Mouse (Mus musculus): ENCODE data around the gene Cmtr1. TPM values are rescaled to one million over a fixed set of nuclear protein-coding genes. Genes with fewer than 3 reads are reported as not detected.

The Cmtr1 gene
- total and polyA plus RNA-seq, 3 experiments = 88.8 to 135 (median 105) TPM

- peak within 1 kb of the TSS; percentile 88 for H3K4me2 ChIP-seq (ENCODE audit: insufficient read depth, low read depth, poor library complexity, severe bottlenecking)
- peak within 1 kb of the TSS; percentile 78 for H3K9ac ChIP-seq (ENCODE audit: insufficient read depth, low read depth)
- in situ Hi-C loops (cut with MboI; ENCODE audit: low pct_ligation_motif_present, low pct_unique_long_range_greater_than_20kb, low sequenced_read_pairs) (loop anchor here (25.0 kb wide), 1 partner anchor 248 kb away; no protein-coding TSS in a partner anchor), dilution Hi-C loops (cut with MboI; ENCODE audit: extremely low pct_ligation_motif_present, extremely low pct_unique_long_range_greater_than_20kb, low sequenced_read_pairs) (no loop called here)
- DNase-seq (ENCODE audit: extremely low read depth) = peak; percentile 93
- peak within 1 kb of the TSS; percentile 81 to 94 (median 85) for H3K4me3 ChIP-seq (replicated peaks in 1 of 3; ENCODE audit: low read depth in 2 of 3, low read length in 2 of 3, poor library complexity in 1 of 3)
- peaks cover 6 to 27% of the 10 kb centered on the region in 2 experiments for H3K36me3 ChIP-seq (replicated peaks in 1 of 2; ENCODE audit: control insufficient read depth in 1 of 2, insufficient read depth in 1 of 2, low read length in 1 of 2)
- H3K27me3 ChIP-seq (replicated peaks) = no peaks in the 10 kb centered on the region
- H3K4me1 ChIP-seq (ENCODE audit: control insufficient read depth in 1 of 2, insufficient read depth in 2 of 2) = peaks cover 5 to 26% of the 10 kb centered on the region in 2 experiments
- H3K79me2 ChIP-seq (replicated peaks; ENCODE audit: control insufficient read depth, extremely low read depth, insufficient read depth, poor library complexity, severe bottlenecking) = peaks cover 29% of the 10 kb centered on the region
- TF ChIP-seq IRF4 (IDR thresholded peaks at IDR 0.05; ENCODE audit: low read depth, low read length) (0 out of 2 replicates have a peak, but pooled peaks have one; percentile 24), NELFE (IDR thresholded peaks at IDR 0.05; ENCODE audit: low read depth, low read length) (peak; percentile 94), SMC3 (IDR thresholded peaks at IDR 0.05; ENCODE audit: low read depth, low read length) (no peak), E2F4 (IDR thresholded peaks at IDR 0.05; ENCODE audit: insufficient replicate concordance, low read depth, low read length) (peak; percentile 81; the same call in 1 of the 2 replicates), KAT2A (IDR thresholded peaks at IDR 0.05; ENCODE audit: insufficient replicate concordance, low read length) (0 out of 2 replicates have a peak, but pooled peaks have one; percentile 63), POLR2A (IDR thresholded peaks at IDR 0.05; ENCODE audit: low read depth, low read length) (peak; percentile 89), CTCF (conservative IDR thresholded peaks at IDR 0.05 in 1 of 2, IDR thresholded peaks at IDR 0.05 in 1 of 2; ENCODE audit: low read depth in 2 of 2, low read length in 2 of 2) (peak; percentile 40 to 69; a peak in 3 of 4 replicates), POLR2AphosphoS2 (IDR thresholded peaks at IDR 0.05; ENCODE audit: low read depth, low read length) (peak; percentile 75; the same call in 1 of the 2 replicates), MEF2A (IDR thresholded peaks at IDR 0.05; ENCODE audit: borderline replicate concordance, low read depth, low read length) (peak; percentile 43; the same call in 1 of the 2 replicates), MAZ (IDR thresholded peaks at IDR 0.05; ENCODE audit: low read depth, low read length) (no peak), PAX5 (IDR thresholded peaks at IDR 0.05; ENCODE audit: low read length) (no peak), USF2 (conservative IDR thresholded peaks at IDR 0.05; ENCODE audit: low read depth, low read length) (no peak), JUND (conservative IDR thresholded peaks at IDR 0.05; ENCODE audit: low read depth, low read length) (no peak), ZKSCAN1 (IDR thresholded peaks at IDR 0.05; ENCODE audit: borderline replicate concordance, low read depth, low read length) (no peak), ETS1 (conservative IDR thresholded peaks at IDR 0.05; ENCODE audit: low read depth, low read length) (no peak), CHD1 (IDR thresholded peaks at IDR 0.05; ENCODE audit: low read depth, low read length) (no peak), ZC3H11A (IDR thresholded peaks at IDR 0.05; ENCODE audit: low read depth, low read length) (no peak), EP300 (IDR thresholded peaks at IDR 0.05; ENCODE audit: low read length) (no peak), MAFK (IDR thresholded peaks at IDR 0.05; ENCODE audit: insufficient replicate concordance, low read length) (no peak), RAD21 (IDR thresholded peaks at IDR 0.05; ENCODE audit: low read depth, low read length) (no peak), SIN3A (IDR thresholded peaks at IDR 0.05; ENCODE audit: low read length) (peak; percentile 88), ZNF384 (IDR thresholded peaks at IDR 0.05; ENCODE audit: low read depth, low read length) (no peak), GABPA (IDR thresholded peaks at IDR 0.05; ENCODE audit: insufficient replicate concordance, low read depth, low read length) (no peak), UBTF (IDR thresholded peaks at IDR 0.05; ENCODE audit: low read depth, low read length) (no peak), NRF1 (IDR thresholded peaks at IDR 0.05; ENCODE audit: low read depth, low read length) (peak; percentile 99), TBP (conservative IDR thresholded peaks at IDR 0.05; ENCODE audit: low read depth, low read length) (no peak), MYC (IDR thresholded peaks at IDR 0.05; ENCODE audit: low read depth, low read length) (0 out of 2 replicates have a peak, but pooled peaks have one; percentile 66), ZMIZ1 (IDR thresholded peaks at IDR 0.05; ENCODE audit: low read depth, low read length) (peak; percentile 80), USF1 (IDR thresholded peaks at IDR 0.05; ENCODE audit: low read depth, low read length) (no peak), HCFC1 (IDR thresholded peaks at IDR 0.05; ENCODE audit: low read depth, low read length) (peak; percentile 79), RCOR1 (conservative IDR thresholded peaks at IDR 0.05; ENCODE audit: low read depth, low read length) (no peak), MAX (IDR thresholded peaks at IDR 0.05; ENCODE audit: low read length) (peak; percentile 82), MXI1 (IDR thresholded peaks at IDR 0.05; ENCODE audit: low read depth, low read length) (peak; percentile 56; the same call in 1 of the 2 replicates), ELF1 (IDR thresholded peaks at IDR 0.05; ENCODE audit: low read depth, low read length) (peak; percentile 84), JUN (IDR thresholded peaks at IDR 0.05; ENCODE audit: insufficient read depth, low read depth, low read length) (no peak), BHLHE40 (IDR thresholded peaks at IDR 0.05; ENCODE audit: low read depth, low read length) (no peak), TCF12 (IDR thresholded peaks at IDR 0.05; ENCODE audit: low read depth, low read length) (peak; percentile 90), CHD2 (IDR thresholded peaks at IDR 0.05; ENCODE audit: low read length) (peak; percentile 91)
- no peaks in the 10 kb centered on the region for H3K9me3 ChIP-seq (replicated peaks; ENCODE audit: low read length)
- H3K27ac ChIP-seq (ENCODE audit: insufficient read depth, low read depth) = peak within 1 kb of the TSS; percentile 76
Observed at GRCm38 (mm10) chr17:29614115-29615023, 46.0 kb upstream of the Cmtr1 start, which contains the start of the genes Rnf8 and Gm28043. Gene Rnf8, plus strand, starts transcription at chr17:29614790. Gene Gm28043, plus strand, starts transcription at chr17:29614876.
